Mouse (Mus musculus): ENCODE measurements around the gene Mrpl51.
"Not testable (repeated sequence)": the region's sequence is repeated elsewhere in the genome, so short reads cannot be mapped to it uniquely, and the experiment has no call there.

Mrpl51 gene

GRCm38 (mm10) chr6:125159773-125160557, 31.6 kb upstream of the Mrpl51 start:
- DNase-seq (ENCODE audit: low spot score), result no peak

- no peak for DNase-seq (ENCODE audit: low spot score)
Observed at GRCm38 (mm10) chr6:125160558-125160853, 31.1 kb upstream of the Mrpl51 start.

- DNase-seq (ENCODE audit: low spot score), result no peak
Observed at GRCm38 (mm10) chr6:125160854-125161760, 30.5 kb upstream of the Mrpl51 start.

- peak; percentile 52 for DNase-seq (ENCODE audit: low spot score)
Observed at GRCm38 (mm10) chr6:125161971-125162370, 29.6 kb upstream of the Mrpl51 start.

GRCm38 (mm10) chr6:125162615-125163305, 28.8 kb upstream of the Mrpl51 start:
- not testable (repeated sequence) for DNase-seq (ENCODE audit: low spot score)

GRCm38 (mm10) chr6:125163801-125164657, 27.6 kb upstream of the Mrpl51 start:
- DNase-seq (ENCODE audit: low spot score), result no peak

GRCm38 (mm10) chr6:125164672-125165327, 26.8 kb upstream of the Mrpl51 start:
- DNase-seq (ENCODE audit: low spot score), result no peak

GRCm38 (mm10) chr6:125165328-125165891, 26.2 kb upstream of the Mrpl51 start:
- peak; percentile 86 for DNase-seq (ENCODE audit: low spot score)

GRCm38 (mm10) chr6:125166051-125166751, 25.4 kb upstream of the Mrpl51 start, which contains the start of gene Gapdh:
Gene Gapdh, minus strand, starts transcription at chr6:125166467.
- no peak for DNase-seq (ENCODE audit: low spot score)

- DNase-seq (ENCODE audit: low spot score), result no peak
Observed at GRCm38 (mm10) chr6:125166861-125167650, 24.5 kb upstream of the Mrpl51 start.

- no peak for DNase-seq (ENCODE audit: low spot score)
Observed at GRCm38 (mm10) chr6:125168086-125168485, 23.5 kb upstream of the Mrpl51 start.

GRCm38 (mm10) chr6:125170194-125170593, 21.4 kb upstream of the Mrpl51 start:
- no peak for DNase-seq (ENCODE audit: low spot score)

- DNase-seq (ENCODE audit: low spot score), result no peak
Observed at GRCm38 (mm10) chr6:125172474-125172873, 19.1 kb upstream of the Mrpl51 start.

GRCm38 (mm10) chr6:125173256-125173655, 18.3 kb upstream of the Mrpl51 start:
- DNase-seq (ENCODE audit: low spot score), result no peak

GRCm38 (mm10) chr6:125175469-125175868, 16.1 kb upstream of the Mrpl51 start:
- DNase-seq (ENCODE audit: low spot score), result no peak

- DNase-seq (ENCODE audit: low spot score), result no peak
Observed at GRCm38 (mm10) chr6:125179601-125180000, 12.0 kb upstream of the Mrpl51 start.

GRCm38 (mm10) chr6:125182133-125182532, 9.5 kb upstream of the Mrpl51 start:
- no peak for DNase-seq (ENCODE audit: low spot score)

GRCm38 (mm10) chr6:125186203-125186602, 5.4 kb upstream of the Mrpl51 start:
- DNase-seq (ENCODE audit: low spot score), result no peak

- DNase-seq (ENCODE audit: low spot score), result no peak
Observed at GRCm38 (mm10) chr6:125190816-125191215, 785 bp upstream of the Mrpl51 start.

All from spleen, adult 12 weeks (tissue).